Mouse (Mus musculus) megakaryocyte, embryonic 14.5 days (primary cell): ENCODE measurements around the gene Lamc1. TPM values are rescaled to one million over a fixed set of nuclear protein-coding genes. Genes with fewer than 3 reads are reported as not detected.

Experiments used
- H3K27me3 ChIP-seq: replicated peaks from 2 replicates; pipeline ENCODE3; 2012; ENCODE audit warnings: inconsistent platforms
- H3K36me3 ChIP-seq: replicated peaks from 2 replicates; pipeline ENCODE3; 2012; ENCODE audit warnings: low read length, inconsistent platforms, mixed read lengths
- H3K4me1 ChIP-seq: 2 replicates; pipeline ENCODE4 v1.6.1; 2012; ENCODE audit warnings: inconsistent platforms
- H3K4me3 ChIP-seq: replicated peaks from 2 replicates; pipeline ENCODE3; 2012; ENCODE audit warnings: moderate library complexity, mild to moderate bottlenecking, inconsistent platforms
- H3K9me3 ChIP-seq: 2 replicates; pipeline ENCODE4 v1.6.1; 2012; ENCODE audit warnings: inconsistent platforms
- FLI1 ChIP-seq: IDR thresholded peaks from 2 replicates; pipeline ENCODE4 v1.6.1; 2012; ENCODE audit warnings: low read length, inconsistent platforms, mixed read lengths
- GATA1 ChIP-seq: IDR thresholded peaks from 3 replicates; pipeline ENCODE4 v1.6.1; 2012; ENCODE audit warnings: mixed read lengths, low read length, inconsistent platforms, borderline replicate concordance
- polyA plus RNA-seq: library from polyadenylated mRNA; stranded (reverse); fragments of >175 nt; gene quantifications from 2 replicates; pipeline ENCODE4 v1.2.3, GENCODE M21; 2012; ENCODE audit warnings: low replicate concordance; ENCODE audit not compliant: insufficient read depth

The Lamc1 gene
- polyA plus RNA-seq, 1 experiment = 4.1 TPM

DNA sequence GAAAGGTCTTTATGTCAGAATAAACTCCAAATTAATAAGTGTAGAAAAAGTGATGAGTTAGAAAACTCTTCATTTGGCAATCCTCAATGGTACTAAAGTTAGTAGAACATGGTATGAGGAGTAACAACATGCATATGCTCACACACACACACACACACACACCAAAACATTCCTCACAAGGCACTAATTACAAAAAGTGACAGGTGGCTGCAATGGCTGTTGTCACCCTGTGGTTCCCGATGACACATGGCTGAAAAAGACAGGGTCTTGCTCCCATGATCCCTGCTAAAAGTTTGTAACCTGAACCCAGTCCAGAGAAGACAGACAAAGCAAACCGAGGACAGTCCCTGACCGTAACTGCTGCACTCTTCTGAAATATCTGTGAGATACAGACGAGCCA lies 121.6 kb downstream of the Lamc1 start:
- peaks cover 16% of the 10 kb centered on the region for H3K27me3 ChIP-seq
- TF ChIP-seq GATA1 = no peak
- TF ChIP-seq FLI1 = no peak

DNA sequence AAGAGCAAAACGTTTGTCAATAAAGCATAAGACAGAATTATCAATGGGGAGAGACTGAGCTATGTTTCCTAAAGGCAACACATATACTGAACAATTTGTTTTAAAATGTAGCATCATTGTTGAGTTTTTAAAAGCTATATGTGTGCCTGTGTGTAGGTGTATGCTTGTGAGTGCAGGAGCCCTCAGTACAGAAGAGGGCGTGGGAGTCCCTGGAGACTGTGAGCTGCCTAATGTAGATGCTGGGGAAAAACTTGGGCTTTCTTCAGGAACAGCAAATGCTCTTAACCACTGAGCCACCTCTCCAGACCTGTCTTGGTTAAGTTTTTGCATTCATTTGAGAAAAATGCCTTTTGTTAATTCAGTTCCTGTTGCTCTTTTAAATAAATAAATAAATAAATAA lies 122.4 kb downstream of the Lamc1 start:
- H3K36me3 ChIP-seq = no peaks in the 10 kb centered on the region
- H3K4me3 ChIP-seq = no peak overlapping the region
- TF ChIP-seq FLI1 = no peak
- TF ChIP-seq GATA1 = no peak
- no peaks in the 10 kb centered on the region for H3K4me1 ChIP-seq
- peaks cover 7% of the 10 kb centered on the region for H3K9me3 ChIP-seq
- H3K27me3 ChIP-seq = peaks cover 19% of the 10 kb centered on the region

More for the DNA sequence above, 121.6 kb downstream of the Lamc1 start:
- Histone ChIP-seq H3K36me3 (no peaks in the 10 kb centered on the region), H3K4me1 (no peaks in the 10 kb centered on the region), H3K4me3 (no peak overlapping the region), H3K9me3 (peaks cover 7% of the 10 kb centered on the region)

DNA sequence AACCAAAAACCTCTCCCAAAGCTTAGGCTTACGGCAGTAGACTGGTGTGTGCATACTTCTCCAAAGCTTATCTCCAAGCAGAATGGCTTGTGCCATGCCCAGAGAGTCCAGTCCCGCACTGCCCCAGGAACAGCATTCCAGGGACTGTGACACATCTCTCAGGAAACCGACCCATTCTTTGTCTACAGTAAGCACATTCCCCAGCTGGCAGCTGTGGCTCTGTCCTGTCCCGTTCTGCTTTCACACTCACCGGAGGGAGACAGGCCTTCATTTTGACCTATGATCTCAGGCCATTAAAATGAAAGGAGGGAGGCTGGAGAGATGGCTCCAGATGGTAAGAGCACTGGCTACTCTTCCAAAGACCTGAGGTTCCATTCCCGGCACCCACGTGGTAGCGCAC lies 130.4 kb downstream of the Lamc1 start:
- Histone ChIP-seq H3K27me3 (peaks cover 42% of the 10 kb centered on the region), H3K9me3 (peaks cover 6% of the 10 kb centered on the region), H3K4me3 (no peak overlapping the region), H3K4me1 (peaks cover 11% of the 10 kb centered on the region), H3K36me3 (no peaks in the 10 kb centered on the region)
- TF ChIP-seq GATA1 (no peak), FLI1 (no peak)

DNA sequence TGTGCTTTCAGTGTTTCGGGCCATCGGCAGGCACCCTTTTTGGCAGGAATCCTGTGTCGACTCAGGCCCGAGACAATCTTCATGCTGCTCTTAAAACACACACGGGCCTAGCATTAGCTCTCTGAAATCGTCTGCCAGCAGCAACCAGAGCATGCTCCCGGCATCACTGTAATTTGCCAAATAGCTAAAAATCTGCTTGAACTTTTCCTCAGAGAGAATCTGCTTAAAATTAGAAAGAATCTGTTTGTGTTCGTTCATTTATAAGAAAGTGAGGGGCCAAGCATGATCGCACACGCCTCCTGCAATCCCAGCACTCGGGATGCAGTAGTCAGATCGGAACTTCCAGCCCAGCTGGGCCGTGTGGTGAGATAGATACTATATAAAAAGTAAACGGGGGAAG lies 131.1 kb downstream of the Lamc1 start:
- Histone ChIP-seq H3K4me1 (peaks cover 18% of the 10 kb centered on the region), H3K9me3 (no peaks in the 10 kb centered on the region), H3K36me3 (no peaks in the 10 kb centered on the region), H3K4me3 (no peak overlapping the region), H3K27me3 (peaks cover 36% of the 10 kb centered on the region)
- TF ChIP-seq GATA1 = no peak
- TF ChIP-seq FLI1 = no peak

DNA sequence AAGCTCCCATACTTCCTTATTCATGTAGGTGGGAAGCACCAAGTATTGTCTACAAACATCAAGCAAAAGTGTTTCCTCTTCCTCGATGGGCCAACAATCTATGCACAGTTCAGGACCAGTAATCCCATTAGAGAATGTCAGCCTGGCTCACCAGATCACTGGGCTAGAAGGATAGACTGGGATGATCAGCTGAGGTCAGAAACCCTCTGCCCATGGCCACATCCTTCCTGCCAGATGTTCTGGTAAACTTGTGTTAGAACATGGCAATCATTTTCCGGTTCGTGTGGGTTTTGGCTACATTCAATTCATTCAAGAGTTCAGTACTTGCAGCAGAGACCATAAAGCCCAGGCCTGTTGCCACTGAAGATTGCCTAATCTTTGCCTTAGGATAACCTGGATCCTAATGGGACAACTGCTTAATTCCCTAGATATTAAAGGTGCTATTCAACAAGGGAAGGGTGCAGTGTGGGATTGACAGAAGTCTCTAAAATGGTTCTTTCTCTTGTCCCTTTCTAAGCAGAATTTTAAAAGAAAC lies 135.2 kb downstream of the Lamc1 start:
- Histone ChIP-seq H3K4me3 (no peak overlapping the region), H3K36me3 (no peaks in the 10 kb centered on the region), H3K4me1 (peaks cover 18% of the 10 kb centered on the region), H3K27me3 (peaks cover 36% of the 10 kb centered on the region), H3K9me3 (no peaks in the 10 kb centered on the region)
- TF ChIP-seq GATA1 = no peak

DNA sequence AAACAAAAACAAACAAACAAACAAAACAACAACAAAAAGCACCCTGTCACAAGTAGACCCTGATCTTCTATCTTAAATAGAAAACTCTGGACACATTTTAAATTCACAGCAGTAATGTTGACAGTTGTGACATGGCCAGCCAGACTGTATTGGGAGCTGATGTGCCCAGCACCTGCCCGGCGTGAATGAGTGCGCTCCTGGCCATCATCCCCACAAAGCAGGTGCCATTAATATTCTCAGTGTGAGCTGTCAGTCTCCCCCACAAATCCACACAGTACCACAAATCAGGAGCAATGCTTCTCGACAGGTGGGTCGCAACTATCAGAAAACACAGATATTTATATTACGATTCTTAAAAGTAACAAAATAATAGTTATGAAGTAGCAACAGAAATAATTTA lies 139.6 kb downstream of the Lamc1 start:
- Histone ChIP-seq H3K9me3 (no peaks in the 10 kb centered on the region), H3K36me3 (no peaks in the 10 kb centered on the region), H3K4me1 (peaks cover 14% of the 10 kb centered on the region), H3K4me3 (no peak overlapping the region), H3K27me3 (peaks cover 26% of the 10 kb centered on the region)
- TF ChIP-seq GATA1 (no peak), FLI1 (no peak)

DNA sequence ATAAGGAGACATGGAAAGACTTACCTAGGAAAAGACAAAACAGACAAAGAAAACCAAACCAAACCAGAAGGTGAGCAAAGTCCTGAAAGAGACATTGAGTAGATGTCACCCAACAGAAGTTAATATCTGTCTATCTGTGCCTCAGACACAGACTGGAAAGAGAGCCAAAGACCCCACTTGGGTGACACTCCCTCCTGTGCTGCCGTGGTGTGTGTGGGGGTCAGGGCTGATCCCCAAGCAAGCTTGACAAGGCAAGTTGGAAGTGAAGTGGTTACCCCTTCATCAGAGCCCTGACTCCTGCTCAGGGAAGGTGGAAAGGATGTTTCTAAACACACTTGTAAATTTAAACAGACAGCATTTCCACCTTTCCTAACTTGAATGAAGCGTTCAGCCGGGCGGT lies 140.2 kb downstream of the Lamc1 start:
- TF ChIP-seq FLI1 = no peak
- no peak for TF ChIP-seq GATA1
- no peaks in the 10 kb centered on the region for H3K9me3 ChIP-seq
- H3K36me3 ChIP-seq = no peaks in the 10 kb centered on the region
- peaks cover 28% of the 10 kb centered on the region for H3K27me3 ChIP-seq
- peaks cover 9% of the 10 kb centered on the region for H3K4me1 ChIP-seq
- H3K4me3 ChIP-seq = no peak overlapping the region

DNA sequence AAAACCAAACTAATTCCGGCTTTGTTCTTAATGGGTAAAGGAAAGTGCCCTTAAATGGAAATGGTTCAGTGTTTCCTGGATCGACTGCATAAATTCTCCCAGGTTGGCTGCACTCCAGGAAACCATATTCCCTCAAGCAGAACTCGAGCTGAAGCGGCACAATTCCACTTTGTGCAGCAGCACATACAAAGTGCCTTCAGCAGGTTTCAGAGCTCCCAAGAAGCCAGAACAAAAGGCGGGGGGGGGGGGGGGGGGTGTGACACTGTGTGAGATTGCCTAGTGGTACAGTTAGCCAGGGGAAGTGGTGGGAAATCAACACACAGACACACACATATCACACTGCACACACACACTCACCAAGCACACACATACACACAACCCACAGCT lies 140.7 kb downstream of the Lamc1 start:
- no peaks in the 10 kb centered on the region for H3K36me3 ChIP-seq
- H3K4me3 ChIP-seq = no peak overlapping the region
- TF ChIP-seq GATA1 = no peak
- TF ChIP-seq FLI1 = no peak
- peaks cover 4% of the 10 kb centered on the region for H3K4me1 ChIP-seq
- peaks cover 30% of the 10 kb centered on the region for H3K27me3 ChIP-seq
- no peaks in the 10 kb centered on the region for H3K9me3 ChIP-seq

DNA sequence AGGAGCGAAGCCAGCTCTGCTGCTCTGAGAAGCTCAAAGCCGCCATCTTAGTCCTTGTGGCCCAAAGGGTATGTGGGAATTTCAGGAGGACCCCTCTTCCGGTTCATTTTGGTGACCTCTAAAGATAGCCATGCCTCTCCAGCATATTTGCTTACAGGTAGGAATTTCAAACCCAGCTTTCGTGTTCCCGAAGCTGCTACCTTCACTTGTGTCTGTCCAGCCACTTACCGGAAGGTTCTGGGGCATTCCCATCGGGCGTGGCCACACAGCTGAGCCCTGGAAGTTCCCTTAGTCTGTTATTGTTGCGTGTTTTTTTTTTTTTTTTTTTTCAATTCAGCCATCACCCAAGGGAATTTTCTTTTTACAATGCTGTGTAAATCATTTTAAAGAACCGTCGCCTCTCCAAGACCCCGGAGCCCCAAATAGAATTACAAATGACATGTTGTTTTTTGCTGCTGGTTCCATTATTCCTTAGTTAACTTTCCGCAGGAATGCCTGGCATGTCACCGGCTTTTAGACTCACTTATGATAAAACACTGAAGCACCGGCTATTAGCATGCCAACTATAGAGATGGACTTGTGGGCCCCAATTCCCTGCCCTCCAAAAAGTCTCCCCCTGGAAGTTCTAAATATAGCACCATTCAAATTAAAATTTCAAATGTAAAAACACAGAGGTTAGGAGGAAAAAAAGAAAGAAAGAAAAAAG lies 141.2 kb downstream of the Lamc1 start:
- no peak overlapping the region for H3K4me3 ChIP-seq
- H3K36me3 ChIP-seq = no peaks in the 10 kb centered on the region
- peaks cover 36% of the 10 kb centered on the region for H3K27me3 ChIP-seq
- no peaks in the 10 kb centered on the region for H3K9me3 ChIP-seq
- TF ChIP-seq GATA1 = no peak
- TF ChIP-seq FLI1 = no peak
- H3K4me1 ChIP-seq = no peaks in the 10 kb centered on the region

DNA sequence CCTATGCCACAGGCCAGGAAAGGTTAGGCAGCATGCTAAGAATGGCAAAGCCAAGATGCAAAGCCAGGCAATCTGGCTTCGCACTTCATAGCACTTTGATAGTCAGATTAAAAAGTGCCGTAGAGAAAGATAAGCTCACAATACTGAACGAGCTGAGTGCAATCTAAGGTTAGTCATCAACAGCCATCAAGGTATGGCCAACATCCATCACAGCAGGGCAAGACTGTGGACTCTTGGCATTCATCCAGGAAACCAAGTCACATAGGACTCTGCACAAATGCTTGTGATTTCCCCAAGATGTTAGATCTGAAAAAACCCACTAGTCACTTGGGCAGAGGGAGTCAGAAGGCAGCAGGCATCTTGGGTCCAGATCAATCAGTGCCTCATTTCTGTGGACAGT lies 144.5 kb downstream of the Lamc1 start:
- peaks cover 9% of the 10 kb centered on the region for H3K4me1 ChIP-seq
- no peak overlapping the region for H3K4me3 ChIP-seq
- TF ChIP-seq GATA1 (no peak), FLI1 (no peak)
- H3K9me3 ChIP-seq = peaks cover 12% of the 10 kb centered on the region
- no peaks in the 10 kb centered on the region for H3K36me3 ChIP-seq
- H3K27me3 ChIP-seq = peaks cover 58% of the 10 kb centered on the region
